Comparison of ENCODE assay signal across 9 mouse cellular contexts in genomic region chr2:91930761-91931291, GRCm38 (mm10). TPM values are rescaled to one million over a fixed set of nuclear protein-coding genes. Genes with fewer than 3 reads are reported as not detected.
DNase-seq lines count a peak whose midpoint lies in the region; ATAC-seq and TF ChIP-seq lines count a peak whose summit lies in the region.
"Had no signal": no experiment of that assay in that cellular context is flagged by ENCODE, and none has a peak within 500 bp of the region (broad histone marks: within the 10 kb centered on the region; RNA-seq: fewer than 3 reads in every experiment).

No protein-coding gene starts in this region.

- H3K36me3 ChIP-seq in heart, embryonic 15.5 days = peaks cover 21% of the 10 kb centered on the region
- 0 out of 2 replicates have a peak, but pooled peaks cover 10% of the 10 kb centered on the region for H3K36me3 ChIP-seq in hindbrain, postnatal 0 days (ENCODE audit: insufficient read depth, low read length)
- peaks cover 24% of the 10 kb centered on the region for H3K36me3 ChIP-seq in liver, postnatal 0 days (replicated peaks; ENCODE audit: insufficient read depth, low read length)

- peaks cover 50% of the 10 kb centered on the region for H3K4me1 ChIP-seq in heart, embryonic 15.5 days (replicated peaks)
- H3K4me1 ChIP-seq in hindbrain, postnatal 0 days (ENCODE audit: insufficient read depth, low read length) = peaks cover 8% of the 10 kb centered on the region; the same call in 1 of the 2 replicates
- peaks cover 22% of the 10 kb centered on the region for H3K4me1 ChIP-seq in liver, postnatal 0 days (ENCODE audit: insufficient read depth)

- no peak for ATAC-seq in heart, embryonic 15.5 days (replicated peaks; ENCODE audit: insufficient number of reproducible peaks, insufficient read depth, low FRiP score, low read depth)
- ATAC-seq in hindbrain, postnatal 0 days = no peak
- ATAC-seq in liver, postnatal 0 days = no peak

- H3K4me2 ChIP-seq in heart, embryonic 15.5 days = peak overlapping the region; percentile 76
- peak overlapping the region; percentile 69 for H3K4me2 ChIP-seq in hindbrain, postnatal 0 days (ENCODE audit: low read depth, low read length)
- peak overlapping the region; percentile 65 for H3K4me2 ChIP-seq in liver, postnatal 0 days (ENCODE audit: low read depth, low read length)

- no peak for TF ChIP-seq EP300 in liver, postnatal 0 days (IDR thresholded peaks at IDR 0.05; ENCODE audit: low read depth)

- H3K27me3 ChIP-seq in heart, embryonic 15.5 days = peaks cover 12% of the 10 kb centered on the region; the same call in 1 of the 2 replicates
- H3K27me3 ChIP-seq in hindbrain, postnatal 0 days (ENCODE audit: insufficient read depth, low read length) = no peaks in the 10 kb centered on the region
- H3K27me3 ChIP-seq in liver, postnatal 0 days (ENCODE audit: insufficient read depth, low read length) = peaks cover 23% of the 10 kb centered on the region

- H3K9me3 ChIP-seq in heart, embryonic 15.5 days (replicated peaks) = no peaks in the 10 kb centered on the region
- no peaks in the 10 kb centered on the region for H3K9me3 ChIP-seq in hindbrain, postnatal 0 days (ENCODE audit: low read length)
- no peaks in the 10 kb centered on the region for H3K9me3 ChIP-seq in liver, postnatal 0 days (ENCODE audit: low read length)

- DNase-seq in heart, adult 8-10 months (ENCODE audit: low spot score) = no peak
- peak; percentile 49 for DNase-seq in embryo, embryonic 10 days (ENCODE audit: low spot score)
- DNase-seq in hindbrain, postnatal 0 days (ENCODE audit: low spot score) = peak; percentile 30
- DNase-seq in liver, postnatal 0 days = no peak
- no peak for DNase-seq in MN1 (ENCODE audit: low spot score)
- DNase-seq in frontal cortex, postnatal 10 days (ENCODE audit: low spot score in 2 of 2) = no peak
- no peak for DNase-seq in adrenal gland, postnatal 14 days

- 8% methylated on average over 23 of the region's 23 CpGs for WGBS in heart, embryonic 15.5 days
- 8% methylated on average over 23 of the region's 23 CpGs for WGBS in hindbrain, postnatal 0 days
- WGBS in liver, postnatal 0 days (ENCODE audit: insufficient replicate concordance) = 17% methylated on average over 23 of the region's 23 CpGs

- H3K4me3 ChIP-seq in heart, embryonic 15.5 days = peak overlapping the region; percentile 58
- peak overlapping the region; percentile 48 for H3K4me3 ChIP-seq in hindbrain, postnatal 0 days (ENCODE audit: low read length)
- peak overlapping the region; percentile 30; the same call in 1 of the 2 replicates for H3K4me3 ChIP-seq in liver, postnatal 0 days (ENCODE audit: low read depth, low read length)

- peak overlapping the region; percentile 73 for H3K9ac ChIP-seq in heart, embryonic 15.5 days
- H3K9ac ChIP-seq in hindbrain, postnatal 0 days (replicated peaks; ENCODE audit: low read length) = peak overlapping the region; percentile 74
- H3K9ac ChIP-seq in liver, postnatal 0 days (replicated peaks) = no peak overlapping the region; the same call in 1 of the 2 replicates

- peak overlapping the region; percentile 74 for H3K27ac ChIP-seq in heart, embryonic 15.5 days
- H3K27ac ChIP-seq in hindbrain, postnatal 0 days = peak overlapping the region; percentile 77; the same call in 1 of the 2 replicates
- H3K27ac ChIP-seq in liver, postnatal 0 days (ENCODE audit: low read depth) = no peak overlapping the region

- TF ChIP-seq CTCF in hindbrain, postnatal 0 days (IDR thresholded peaks at IDR 0.05; ENCODE audit: low read depth) = no peak
- no peak for TF ChIP-seq CTCF in liver, postnatal 0 days (IDR thresholded peaks at IDR 0.05; ENCODE audit: low read depth)

RNA-seq across cellular contexts. Expression of gene Mdk, which starts 1.3 kb away (rescaled TPM):
- 293 and 372 TPM in 2 replicates for polyA plus RNA-seq in heart, embryonic 15.5 days (2015; fragmentation: Nextera tagmentation; extraction: Ambion mirVana)
- 1 to 10 TPM; 1.5 to 4.3 (median 3.4) TPM for total RNA-seq in heart, adult 8-10 months (2022)
- 54.9 and 78.4 TPM in 2 replicates for total RNA-seq in hindbrain, postnatal 0 days (2014; rRNA removed)
- polyA plus RNA-seq in hindbrain, postnatal 0 days (2015; fragmentation: Nextera tagmentation; extraction: Ambion mirVana) = 167 and 171 TPM in 2 replicates
- 5.0 and 6.8 TPM in 2 replicates for polyA plus RNA-seq in liver, postnatal 0 days (2015; fragmentation: Nextera tagmentation; extraction: Ambion mirVana)
- 14.6 and 17.5 TPM in 2 replicates for total RNA-seq in adrenal gland, postnatal 14 days (2021)
- total RNA-seq: hematopoietic stem cell, adult 5-6 weeks had no signal

RNA-seq across cellular contexts. Expression of gene Chrm4, which starts 3.8 kb away (rescaled TPM):
- not detected in 2 replicates for polyA plus RNA-seq in heart, embryonic 15.5 days (2015; fragmentation: Nextera tagmentation; extraction: Ambion mirVana)
- total RNA-seq in heart, adult 8-10 months (2022) = not detected
- total RNA-seq in hindbrain, postnatal 0 days (2014; rRNA removed) = 3.3 and 4.4 TPM in 2 replicates
- 0.75 and 0.93 TPM in 2 replicates for polyA plus RNA-seq in hindbrain, postnatal 0 days (2015; fragmentation: Nextera tagmentation; extraction: Ambion mirVana)
- polyA plus RNA-seq in liver, postnatal 0 days (2015; fragmentation: Nextera tagmentation; extraction: Ambion mirVana) = not detected in 2 replicates
- 1.2 and 1.5 TPM in 2 replicates for total RNA-seq in adrenal gland, postnatal 14 days (2021)
- total RNA-seq: hematopoietic stem cell, adult 5-6 weeks had no signal

RNA-seq across cellular contexts. Expression of gene Gm9821, which starts 14.7 kb away (rescaled TPM):
- polyA plus RNA-seq in heart, embryonic 15.5 days (2015; fragmentation: Nextera tagmentation; extraction: Ambion mirVana) = 1.7 and 2.2 TPM in 2 replicates
- not detected for total RNA-seq in heart, adult 8-10 months (2022)
- total RNA-seq in hindbrain, postnatal 0 days (2014; rRNA removed) = not detected in 2 replicates
- polyA plus RNA-seq in hindbrain, postnatal 0 days (2015; fragmentation: Nextera tagmentation; extraction: Ambion mirVana) = 0.08 TPM in 1 of 2 replicates, not detected in the other
- polyA plus RNA-seq in liver, postnatal 0 days (2015; fragmentation: Nextera tagmentation; extraction: Ambion mirVana) = 0.13 and 0.20 TPM in 2 replicates
- total RNA-seq in adrenal gland, postnatal 14 days (2021) = not detected in 2 replicates

RNA-seq across cellular contexts. Expression of gene Dgkz, which starts 44.8 kb away (rescaled TPM):
- 26.6 and 48.2 TPM in 2 replicates for polyA plus RNA-seq in heart, embryonic 15.5 days (2015; fragmentation: Nextera tagmentation; extraction: Ambion mirVana)
- total RNA-seq in heart, adult 8-10 months (2022) = 10 to 100 TPM; 31.4 to 49.0 (median 42.7) TPM
- total RNA-seq in hindbrain, postnatal 0 days (2014; rRNA removed) = 150 and 163 TPM in 2 replicates
- 40.7 and 41.2 TPM in 2 replicates for polyA plus RNA-seq in hindbrain, postnatal 0 days (2015; fragmentation: Nextera tagmentation; extraction: Ambion mirVana)
- 13.9 and 15.9 TPM in 2 replicates for polyA plus RNA-seq in liver, postnatal 0 days (2015; fragmentation: Nextera tagmentation; extraction: Ambion mirVana)
- total RNA-seq in adrenal gland, postnatal 14 days (2021) = 56.4 and 79.0 TPM in 2 replicates

Comparison
In these comparisons a context has a peak if more than half of its experiments do, and no peak if none do; other contexts are left out.
1. DNase-seq: peak in embryo, embryonic 10 days (single experiment) and hindbrain, postnatal 0 days (single experiment); none in heart, adult 8-10 months (single experiment), liver, postnatal 0 days (single experiment), MN1 (single experiment), frontal cortex, postnatal 10 days (0 of 2) and adrenal gland, postnatal 14 days (single experiment).
2. Peak in every context shown above with its lines, with median percentiles within 50 percentile points of each other: H3K4me2 ChIP-seq and H3K4me3 ChIP-seq.